Mouse (Mus musculus) hindbrain, embryonic 12.5 days (tissue): ENCODE measurements around the gene C1qtnf4. TPM values are rescaled to one million over a fixed set of nuclear protein-coding genes. Genes with fewer than 3 reads are reported as not detected.

Experiments
- ATAC-seq: fragments of 200-750 bp; cut with Nextera tagmentation; 2 replicates; pipeline ENCODE4 v1.8.0; 2017; ENCODE audit warnings: moderate TSS enrichment; ENCODE audit not compliant: low FRiP score
- H3K27ac ChIP-seq: fragments of 300-500 bp; sonication (generic); 2 replicates; pipeline ENCODE4 v1.5.1; 2016; ENCODE audit warnings: mild to moderate bottlenecking
- H3K27me3 ChIP-seq: fragments of 300-500 bp; sonication (generic); 2 replicates; pipeline ENCODE4 v1.6.1; 2016; ENCODE audit warnings: mild to moderate bottlenecking
- H3K36me3 ChIP-seq: fragments of 300-500 bp; sonication (generic); 2 replicates; pipeline ENCODE4 v1.6.1; 2016; ENCODE audit warnings: mild to moderate bottlenecking
- H3K4me1 ChIP-seq: fragments of 300-500 bp; sonication (generic); 2 replicates; pipeline ENCODE4 v1.6.1; 2016
- H3K4me2 ChIP-seq: fragments of 300-500 bp; sonication (generic); replicated peaks from 2 replicates; pipeline ENCODE4 v1.6.1; 2016; ENCODE audit warnings: mild to moderate bottlenecking
- H3K4me3 ChIP-seq: fragments of 300-500 bp; sonication (generic); 2 replicates; pipeline ENCODE4 v1.5.1; 2016; ENCODE audit warnings: mild to moderate bottlenecking
- H3K9ac ChIP-seq: fragments of 300-500 bp; sonication (generic); 2 replicates; pipeline ENCODE4 v1.6.1; 2016; ENCODE audit warnings: mild to moderate bottlenecking, moderate library complexity
- H3K9me3 ChIP-seq: fragments of 300-500 bp; sonication (generic); replicated peaks from 2 replicates; pipeline ENCODE4 v1.6.1; 2016; ENCODE audit warnings: mild to moderate bottlenecking
- WGBS: fragments of 180-500 bp; shearing (Covaris S2); methylation state at CpG from one replicate; pipeline ENCODE4 v1.1.7; 2016; 5-methylcytosine and 5-hydroxymethylcytosine counted together
- polyA plus RNA-seq: library from polyadenylated mRNA; unstranded; fragments of >200 nt; fragmentation: Nextera tagmentation; extraction: Ambion mirVana; gene quantifications from 2 replicates; pipeline ENCODE4 v1.2.1, GENCODE M21; 2016

Gene C1qtnf4
- 55.5 and 58.3 TPM in 2 replicates for polyA plus RNA-seq

DNA sequence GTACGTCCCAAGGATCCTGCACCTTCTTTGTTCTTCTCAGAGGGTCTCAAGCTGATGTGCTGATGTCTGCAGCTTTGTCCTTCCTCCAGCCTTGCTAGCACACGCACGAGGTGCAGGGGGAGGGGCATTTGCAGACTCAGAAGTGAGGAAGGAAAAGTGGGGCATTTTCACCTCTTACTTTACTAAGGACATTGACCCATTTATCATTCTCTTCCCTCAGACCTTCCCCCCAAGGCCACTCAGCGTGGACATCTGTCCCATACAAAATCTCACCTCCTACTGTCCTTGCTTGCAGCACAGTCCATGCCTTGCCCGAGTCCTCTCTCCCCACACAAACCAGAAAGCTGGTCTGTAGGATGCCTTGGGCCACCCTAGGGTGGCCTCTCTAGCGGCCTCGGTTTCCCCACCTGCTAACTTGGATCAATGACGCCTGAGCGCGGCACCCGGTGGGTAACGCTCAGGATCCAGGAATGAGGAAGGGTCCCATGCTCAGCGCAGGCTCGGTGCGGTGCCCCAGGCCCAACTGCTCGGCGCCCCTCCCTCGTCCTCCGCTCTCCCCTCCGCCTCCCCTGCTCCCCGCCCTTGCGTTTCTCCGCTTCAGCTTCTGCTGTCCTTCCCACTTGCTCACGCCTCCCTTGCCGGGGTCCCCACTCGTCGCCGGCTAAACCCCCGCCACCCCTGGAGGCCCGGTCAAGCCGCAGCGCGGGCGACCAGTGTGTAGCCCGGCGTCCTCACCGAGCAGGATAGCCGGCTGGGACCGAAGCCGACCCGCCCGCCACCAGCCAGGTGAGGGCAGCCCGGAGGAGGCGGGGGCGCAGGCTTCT is at the start of gene C1qtnf4:
TSS of gene C1qtnf4 (plus strand) at position 643 of the 824 bp plus-strand sequence.
- no peaks in the 10 kb centered on the region for H3K36me3 ChIP-seq
- H3K4me1 ChIP-seq: peaks cover 33% of the 10 kb centered on the region
- H3K27me3 ChIP-seq: peaks cover 65% of the 10 kb centered on the region
- H3K9ac ChIP-seq: peak within 1 kb of the TSS; percentile 85
- H3K4me2 ChIP-seq: peak within 1 kb of the TSS; percentile 94
- peak within 1 kb of the TSS; percentile 83 for H3K27ac ChIP-seq
- no peaks in the 10 kb centered on the region for H3K9me3 ChIP-seq
- peak within 1 kb of the TSS; percentile 63 for H3K4me3 ChIP-seq
- ATAC-seq: peak; percentile 82
- WGBS: under 1% methylated on average over 45 of the region's 45 CpGs

DNA sequence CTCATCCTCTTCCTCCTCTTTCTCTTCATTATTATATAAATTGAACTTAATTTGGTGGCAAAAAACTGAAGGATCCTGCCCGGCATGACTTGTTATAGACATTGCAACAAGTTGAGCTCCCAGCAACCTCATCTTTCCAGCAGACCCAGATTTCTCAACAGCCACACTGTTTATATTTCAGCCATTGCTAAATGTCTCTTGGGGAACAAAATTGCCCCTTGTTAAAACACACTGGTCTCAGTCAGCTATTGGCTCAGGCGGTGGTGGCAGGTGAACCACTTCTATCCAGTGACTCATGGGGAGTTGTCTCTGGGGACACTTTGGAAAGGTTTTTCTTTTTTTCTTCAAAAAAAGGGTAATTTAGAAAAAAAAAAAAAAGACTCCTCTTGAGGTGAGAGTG is 47.0 kb upstream of the C1qtnf4 start:
- no peaks in the 10 kb centered on the region for H3K27me3 ChIP-seq
- no peak overlapping the region for H3K4me3 ChIP-seq
- no peak overlapping the region for H3K9ac ChIP-seq
- no peaks in the 10 kb centered on the region for H3K4me1 ChIP-seq
- no peak for ATAC-seq
- H3K9me3 ChIP-seq: no peaks in the 10 kb centered on the region
- WGBS: 85% methylated on average over 2 of the region's 2 CpGs
- no peak overlapping the region for H3K4me2 ChIP-seq
- no peak overlapping the region for H3K27ac ChIP-seq
- H3K36me3 ChIP-seq: no peaks in the 10 kb centered on the region

DNA sequence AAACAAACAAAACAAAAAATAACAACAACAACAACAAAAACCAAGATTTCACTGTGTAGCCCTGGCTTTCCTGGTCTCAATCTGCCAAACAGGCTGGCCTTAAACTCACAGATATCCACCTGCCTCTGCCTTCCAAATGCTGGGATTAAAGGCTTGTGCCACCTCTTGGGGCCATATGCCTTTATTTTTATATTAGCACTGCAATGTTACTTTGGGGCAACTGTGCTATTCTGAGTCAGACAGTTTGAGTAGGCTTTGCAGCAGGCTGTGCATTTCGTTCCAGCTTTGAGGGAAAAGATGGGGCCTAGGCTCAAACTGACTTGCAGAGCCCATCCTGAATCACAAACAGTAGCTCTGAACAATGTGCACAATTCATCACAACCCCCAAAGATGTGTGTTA is 42.0 kb upstream of the C1qtnf4 start:
- 78% methylated on average over 1 of the region's 1 CpGs for WGBS
- Histone ChIP-seq H3K9me3 (no peaks in the 10 kb centered on the region), H3K27me3 (no peaks in the 10 kb centered on the region), H3K4me3 (no peak overlapping the region), H3K4me2 (no peak overlapping the region), H3K4me1 (peaks cover 13% of the 10 kb centered on the region), H3K27ac (no peak overlapping the region), H3K9ac (no peak overlapping the region), H3K36me3 (no peaks in the 10 kb centered on the region)
- no peak for ATAC-seq

DNA sequence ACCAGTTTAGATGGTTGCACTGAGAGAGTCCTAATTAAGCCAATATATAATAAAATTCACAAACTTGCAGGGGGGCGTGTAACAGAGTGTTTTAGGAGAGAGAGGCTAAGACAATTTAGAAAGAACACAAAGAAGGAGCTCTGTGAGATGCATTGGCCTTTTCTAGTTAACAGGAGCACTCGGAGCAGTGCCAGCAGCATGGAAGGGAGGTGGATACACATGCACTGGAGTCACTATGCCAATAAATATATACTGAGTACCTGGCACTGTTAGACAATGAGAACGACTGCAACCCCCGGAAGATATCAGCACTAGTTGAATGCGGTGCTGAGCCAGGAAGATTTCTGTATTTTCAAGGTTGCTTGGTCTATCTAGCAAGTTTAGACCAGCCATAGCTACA is 41.4 kb upstream of the C1qtnf4 start:
- H3K9me3 ChIP-seq: no peaks in the 10 kb centered on the region
- no peak overlapping the region for H3K4me2 ChIP-seq
- no peaks in the 10 kb centered on the region for H3K36me3 ChIP-seq
- no peak overlapping the region for H3K9ac ChIP-seq
- H3K4me1 ChIP-seq: peaks cover 19% of the 10 kb centered on the region
- WGBS: 82% methylated on average over 5 of the region's 5 CpGs
- no peak for ATAC-seq
- no peak overlapping the region for H3K27ac ChIP-seq
- H3K4me3 ChIP-seq: no peak overlapping the region
- no peaks in the 10 kb centered on the region for H3K27me3 ChIP-seq

GRCm38 (mm10) chr2:90845234-90845633 is 40.4 kb upstream of the C1qtnf4 start:
- WGBS: 83% methylated on average over 5 of the region's 5 CpGs
- no peak for ATAC-seq

GRCm38 (mm10) chr2:90846171-90846570 is 39.5 kb upstream of the C1qtnf4 start:
- H3K9ac ChIP-seq: peak overlapping the region; percentile 39; the same call in 1 of the 2 replicates
- peak overlapping the region; percentile 66 for H3K4me2 ChIP-seq
- H3K36me3 ChIP-seq: peaks cover 11% of the 10 kb centered on the region
- H3K27me3 ChIP-seq: no peaks in the 10 kb centered on the region
- peaks cover 20% of the 10 kb centered on the region for H3K4me1 ChIP-seq
- peak overlapping the region; percentile 92; the same call in 1 of the 2 replicates for H3K27ac ChIP-seq
- peak overlapping the region; percentile 85 for H3K4me3 ChIP-seq
- no peak for ATAC-seq
- no peaks in the 10 kb centered on the region for H3K9me3 ChIP-seq
- 53% methylated on average over 6 of the region's 6 CpGs for WGBS

More at GRCm38 (mm10) chr2:90845234-90845633, 40.4 kb upstream of the C1qtnf4 start:
- peaks cover 20% of the 10 kb centered on the region for H3K4me1 ChIP-seq
- no peaks in the 10 kb centered on the region for H3K9me3 ChIP-seq
- no peak overlapping the region for H3K27ac ChIP-seq
- no peak overlapping the region for H3K4me3 ChIP-seq
- H3K4me2 ChIP-seq: no peak overlapping the region
- no peak overlapping the region for H3K9ac ChIP-seq
- H3K27me3 ChIP-seq: no peaks in the 10 kb centered on the region
- H3K36me3 ChIP-seq: peaks cover 2% of the 10 kb centered on the region

- WGBS: 4% methylated on average over 8 of the region's 8 CpGs
- H3K27me3 ChIP-seq: no peaks in the 10 kb centered on the region
- no peaks in the 10 kb centered on the region for H3K9me3 ChIP-seq
- H3K36me3 ChIP-seq: peaks cover 16% of the 10 kb centered on the region
- H3K4me1 ChIP-seq: peaks cover 20% of the 10 kb centered on the region
- H3K27ac ChIP-seq: peak overlapping the region; percentile 92
- peak; percentile 61 for ATAC-seq
- peak overlapping the region; percentile 39 for H3K9ac ChIP-seq
- H3K4me2 ChIP-seq: peak overlapping the region; percentile 66
- H3K4me3 ChIP-seq: peak overlapping the region; percentile 85
Observed at GRCm38 (mm10) chr2:90846597-90846954, 39.1 kb upstream of the C1qtnf4 start.

- H3K4me1 ChIP-seq: peaks cover 20% of the 10 kb centered on the region
- H3K4me2 ChIP-seq: peak within 1 kb of the TSS; percentile 66
- H3K9ac ChIP-seq: peak within 1 kb of the TSS; percentile 93
- peak within 1 kb of the TSS; percentile 85 for H3K4me3 ChIP-seq
- peak within 1 kb of the TSS; percentile 92 for H3K27ac ChIP-seq
- H3K9me3 ChIP-seq: no peaks in the 10 kb centered on the region
- under 1% methylated on average over 65 of the region's 67 CpGs for WGBS
- no peaks in the 10 kb centered on the region for H3K27me3 ChIP-seq
- ATAC-seq: peak; percentile 98
- H3K36me3 ChIP-seq: peaks cover 20% of the 10 kb centered on the region
Observed at GRCm38 (mm10) chr2:90846955-90847680, 38.5 kb upstream of the C1qtnf4 start, which contains the start of gene Mtch2. Gene Mtch2, plus strand, starts transcription at chr2:90847155.

DNA sequence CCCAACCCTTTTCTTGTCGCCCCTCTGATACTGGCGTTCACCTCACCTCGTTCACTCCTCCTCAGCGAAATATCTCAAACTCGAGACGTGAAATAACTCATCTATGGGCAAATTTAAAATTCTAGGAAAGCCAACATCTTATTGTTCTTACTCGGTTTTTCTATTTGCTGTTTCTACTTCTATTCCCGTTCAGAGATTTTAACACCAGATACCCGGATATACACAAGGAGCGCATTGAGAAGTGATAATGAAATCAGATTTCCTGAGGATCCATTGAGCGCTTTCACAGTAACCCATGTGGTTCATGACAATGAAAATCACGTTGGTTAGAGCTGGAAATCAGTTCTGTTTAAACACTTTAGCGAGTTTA is 38.0 kb upstream of the C1qtnf4 start:
- Histone ChIP-seq H3K9me3 (no peaks in the 10 kb centered on the region), H3K4me1 (peaks cover 20% of the 10 kb centered on the region), H3K36me3 (peaks cover 24% of the 10 kb centered on the region), H3K4me2 (peak overlapping the region; percentile 66), H3K9ac (peak overlapping the region; percentile 93), H3K27me3 (no peaks in the 10 kb centered on the region), H3K4me3 (peak overlapping the region; percentile 85), H3K27ac (peak overlapping the region; percentile 92)
- WGBS: 2% methylated on average over 13 of the region's 13 CpGs
- ATAC-seq: no peak

- peak overlapping the region; percentile 93 for H3K9ac ChIP-seq
- H3K27ac ChIP-seq: no peak overlapping the region
- peak overlapping the region; percentile 66 for H3K4me2 ChIP-seq
Observed at GRCm38 (mm10) chr2:90848331-90848730, 37.3 kb upstream of the C1qtnf4 start.

DNA sequence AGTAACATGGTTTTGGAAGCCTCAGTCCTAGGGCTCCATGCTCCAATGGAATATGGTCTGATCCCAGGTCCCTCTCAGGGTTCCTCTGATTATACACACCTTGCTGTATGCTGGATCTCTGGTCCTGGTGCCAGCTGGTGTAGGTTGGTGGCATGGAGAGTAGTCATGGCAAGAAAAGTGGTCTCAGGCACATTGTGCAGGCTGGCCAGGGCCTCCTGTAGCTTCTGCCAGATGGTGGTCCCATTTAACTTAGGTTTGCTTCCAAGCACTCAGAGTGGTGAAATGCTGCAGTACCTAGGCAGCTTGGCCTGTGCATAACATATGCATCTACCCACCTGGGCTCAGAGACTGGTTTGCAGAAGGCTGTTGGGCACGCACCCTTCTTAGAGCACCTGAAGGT is 35.3 kb upstream of the C1qtnf4 start:
- Histone ChIP-seq H3K27me3 (no peaks in the 10 kb centered on the region), H3K4me2 (no peak overlapping the region), H3K4me1 (peaks cover 20% of the 10 kb centered on the region), H3K27ac (no peak overlapping the region), H3K9me3 (no peaks in the 10 kb centered on the region), H3K36me3 (peaks cover 50% of the 10 kb centered on the region), H3K4me3 (no peak overlapping the region), H3K9ac (no peak overlapping the region)
- ATAC-seq: no peak
- 95% methylated on average over 1 of the region's 1 CpGs for WGBS

More at GRCm38 (mm10) chr2:90848331-90848730, 37.3 kb upstream of the C1qtnf4 start:
- peaks cover 20% of the 10 kb centered on the region for H3K4me1 ChIP-seq
- H3K4me3 ChIP-seq: peak overlapping the region; percentile 85
- WGBS: 93% methylated on average over 5 of the region's 5 CpGs
- H3K9me3 ChIP-seq: no peaks in the 10 kb centered on the region
- H3K36me3 ChIP-seq: peaks cover 30% of the 10 kb centered on the region
- no peaks in the 10 kb centered on the region for H3K27me3 ChIP-seq
- no peak for ATAC-seq

DNA sequence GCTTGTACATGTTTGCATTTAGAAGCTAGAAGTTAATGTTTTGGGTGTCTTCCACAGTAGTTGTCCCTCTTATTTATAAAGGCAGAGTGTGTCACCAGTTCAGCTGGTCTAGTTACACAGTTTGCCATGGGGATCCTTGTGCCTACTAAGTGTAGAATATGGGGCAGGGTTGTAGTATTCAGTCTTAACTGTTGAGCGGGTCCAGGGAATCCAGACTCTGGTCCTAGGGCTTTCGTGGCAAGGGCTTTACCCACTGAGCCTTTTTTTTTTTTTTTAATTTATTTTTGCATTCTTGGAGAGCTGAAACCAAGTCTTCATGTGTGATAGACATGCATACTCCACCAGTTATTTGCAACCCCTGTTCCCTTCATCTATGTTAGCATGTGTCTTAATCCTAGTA is 24.2 kb upstream of the C1qtnf4 start:
- no peak overlapping the region for H3K4me3 ChIP-seq
- no peaks in the 10 kb centered on the region for H3K4me1 ChIP-seq
- H3K36me3 ChIP-seq: peaks cover 75% of the 10 kb centered on the region
- H3K27me3 ChIP-seq: no peaks in the 10 kb centered on the region
- H3K27ac ChIP-seq: no peak overlapping the region
- no peak overlapping the region for H3K4me2 ChIP-seq
- 92% methylated on average over 2 of the region's 2 CpGs for WGBS
- no peak overlapping the region for H3K9ac ChIP-seq
- no peak for ATAC-seq
- no peaks in the 10 kb centered on the region for H3K9me3 ChIP-seq
